Mouse (Mus musculus) hindbrain, embryonic 15.5 days (tissue): ENCODE results near the gene Cds2. TPM values are rescaled to one million over a fixed set of nuclear protein-coding genes. Genes with fewer than 3 reads are reported as not detected.

Experiments used
- ATAC-seq: fragments of 200-750 bp; cut with Nextera tagmentation; 2 replicates; pipeline ENCODE4 v1.8.0; 2017; ENCODE audit warnings: low read depth, moderate number of reproducible peaks, moderate TSS enrichment; ENCODE audit not compliant: low FRiP score
- H3K27ac ChIP-seq: fragments of 300-500 bp; sonication (generic); replicated peaks from 2 replicates; pipeline ENCODE4 v1.5.1; 2015; ENCODE audit warnings: mild to moderate bottlenecking, inconsistent platforms
- H3K27me3 ChIP-seq: fragments of 300-500 bp; sonication (generic); 2 replicates; pipeline ENCODE4 v1.6.1; 2015; ENCODE audit warnings: control low read depth, inconsistent platforms
- H3K36me3 ChIP-seq: fragments of 300-500 bp; sonication (generic); 2 replicates; pipeline ENCODE4 v1.6.1; 2015; ENCODE audit warnings: control low read depth, inconsistent platforms
- H3K4me1 ChIP-seq: fragments of 300-500 bp; sonication (generic); replicated peaks from 2 replicates; pipeline ENCODE4 v1.6.1; 2015; ENCODE audit warnings: control low read depth, inconsistent platforms
- H3K4me2 ChIP-seq: fragments of 300-500 bp; sonication (generic); 2 replicates; pipeline ENCODE4 v1.6.1; 2015; ENCODE audit warnings: moderate library complexity, mild to moderate bottlenecking, inconsistent platforms
- H3K4me3 ChIP-seq: fragments of 300-500 bp; sonication (generic); 2 replicates; pipeline ENCODE4 v1.5.1; 2015; ENCODE audit warnings: mild to moderate bottlenecking, inconsistent platforms
- H3K9ac ChIP-seq: fragments of 300-500 bp; sonication (generic); 2 replicates; pipeline ENCODE4 v1.6.1; 2015; ENCODE audit warnings: inconsistent platforms
- H3K9me3 ChIP-seq: fragments of 300-500 bp; sonication (generic); 2 replicates; pipeline ENCODE4 v1.6.1; 2016; ENCODE audit warnings: control low read depth, inconsistent platforms
- WGBS: fragments of 180-500 bp; shearing (Covaris S2); methylation state at CpG from one replicate; pipeline ENCODE4 v1.1.7; 2015; 5-methylcytosine and 5-hydroxymethylcytosine counted together
- polyA plus RNA-seq: library from polyadenylated mRNA; unstranded; fragments of >200 nt; fragmentation: Nextera tagmentation; extraction: Ambion mirVana; gene quantifications from 2 replicates; pipeline ENCODE4 v1.2.1, GENCODE M21; 2015

Cds2 gene
- polyA plus RNA-seq, 1 experiment from 2014 or later, result 44.1 TPM

- Histone ChIP-seq H3K4me3 (no peak overlapping the region), H3K4me2 (no peak overlapping the region), H3K4me1 (no peaks in the 10 kb centered on the region), H3K36me3 (no peaks in the 10 kb centered on the region), H3K27ac (no peak overlapping the region), H3K9ac (no peak overlapping the region), H3K9me3 (no peaks in the 10 kb centered on the region), H3K27me3 (no peaks in the 10 kb centered on the region)
- no peak for ATAC-seq
- 85% methylated on average over 2 of the region's 2 CpGs for WGBS
These were observed 74.3 kb downstream of the Cds2 start for GRCm38 (mm10) chr2:132337202-132337601.

GRCm38 (mm10) chr2:132340350-132340749 is 77.4 kb downstream of the Cds2 start:
- H3K4me2 ChIP-seq, result no peak overlapping the region
- no peak for ATAC-seq
- 83% methylated on average over 2 of the region's 2 CpGs for WGBS

GRCm38 (mm10) chr2:132341293-132341692 is 78.3 kb downstream of the Cds2 start:
- Histone ChIP-seq H3K27ac (no peak overlapping the region), H3K4me2 (no peak overlapping the region), H3K9me3 (no peaks in the 10 kb centered on the region), H3K4me3 (no peak overlapping the region), H3K9ac (no peak overlapping the region), H3K27me3 (no peaks in the 10 kb centered on the region), H3K36me3 (no peaks in the 10 kb centered on the region), H3K4me1 (no peaks in the 10 kb centered on the region)
- 97% methylated on average over 3 of the region's 3 CpGs for WGBS
- no peak for ATAC-seq

More at GRCm38 (mm10) chr2:132340350-132340749, 77.4 kb downstream of the Cds2 start:
- H3K9ac ChIP-seq, result no peak overlapping the region
- no peaks in the 10 kb centered on the region for H3K36me3 ChIP-seq
- no peaks in the 10 kb centered on the region for H3K4me1 ChIP-seq
- H3K27me3 ChIP-seq, result no peaks in the 10 kb centered on the region
- no peaks in the 10 kb centered on the region for H3K9me3 ChIP-seq
- H3K27ac ChIP-seq, result no peak overlapping the region
- no peak overlapping the region for H3K4me3 ChIP-seq

- H3K4me3 ChIP-seq, result no peak overlapping the region
- no peak overlapping the region for H3K4me2 ChIP-seq
- no peak for ATAC-seq
- H3K36me3 ChIP-seq, result no peaks in the 10 kb centered on the region
- no peak overlapping the region for H3K9ac ChIP-seq
- no peaks in the 10 kb centered on the region for H3K4me1 ChIP-seq
- no peaks in the 10 kb centered on the region for H3K9me3 ChIP-seq
- WGBS, result 91% methylated on average over 11 of the region's 11 CpGs
- H3K27me3 ChIP-seq, result no peaks in the 10 kb centered on the region
- no peak overlapping the region for H3K27ac ChIP-seq
These were observed 80.9 kb downstream of the Cds2 start for GRCm38 (mm10) chr2:132343846-132344245.

Other genes starting within 250 kb of the Cds2 start
- gene Rassf2, start 232.9 kb upstream of the Cds2 start, polyA plus RNA-seq, result 26.9 and 32.7 TPM in 2 replicates
- gene Slc23a2, start 118.0 kb upstream of the Cds2 start, polyA plus RNA-seq, result 33.8 and 36.3 TPM in 2 replicates
- gene Tmem230, start 15.3 kb upstream of the Cds2 start, polyA plus RNA-seq, result 43.7 and 51.1 TPM in 2 replicates
- gene Pcna, start 9.8 kb upstream of the Cds2 start, polyA plus RNA-seq, result 113 and 122 TPM in 2 replicates
- gene Prokr2, start 122.3 kb downstream of the Cds2 start, polyA plus RNA-seq, result 4.4 and 5.2 TPM in 2 replicates